Mouse (Mus musculus) Patski (cell line): Measurements from ENCODE around the gene Gm1113. TPM values are rescaled to one million over a fixed set of nuclear protein-coding genes. Genes with fewer than 3 reads are reported as not detected.

Experiments
- ATAC-seq: fragments of 100-300 bp; one replicate; pipeline ENCODE4 v1.8.0; 2021
- CTCF ChIA-PET: fragments of 350-600 bp; sonication (Branson Sonifier 250); formaldehyde crosslinking; loops from one replicate; lab custom pipeline; 2022; ENCODE audit warnings: inconsistent platforms; lab: Charles Lee
- POLR2A ChIA-PET: fragments of 350-600 bp; sonication (Branson Sonifier 250); formaldehyde crosslinking; loops from one replicate; lab custom pipeline; 2022; ENCODE audit warnings: antibody characterized with exemption, inconsistent platforms; lab: Charles Lee
- DNase-seq: peaks from one replicate; pipeline ENCODE4 v3.0.0-alpha.2; 2011; ENCODE audit warnings: low read depth, low spot score
- H3K27me3 ChIP-seq: fragments of 371-371 bp; one replicate; pipeline ENCODE4 v1.5.1; 2021
- CTCF ChIP-seq: fragments of 100-300 bp; IDR thresholded peaks from one replicate; pipeline ENCODE4 v1.5.1; 2021
- in situ Hi-C: fragments of 300-500 bp; cut with MboI; formaldehyde crosslinking; loops from 3 replicates; pipeline ENCODE4 v1.11.1; 2018; ENCODE audit warnings: low pct_unique_long_range_greater_than_20kb, mixed read lengths
- polyA plus RNA-seq: library from polyadenylated mRNA; unstranded; gene quantifications from one replicate; pipeline ENCODE4 v1.2.3, GENCODE M21; 2021

Gene Gm1113
- polyA plus RNA-seq, 1 experiment from 2014 or later, result not detected

DNA sequence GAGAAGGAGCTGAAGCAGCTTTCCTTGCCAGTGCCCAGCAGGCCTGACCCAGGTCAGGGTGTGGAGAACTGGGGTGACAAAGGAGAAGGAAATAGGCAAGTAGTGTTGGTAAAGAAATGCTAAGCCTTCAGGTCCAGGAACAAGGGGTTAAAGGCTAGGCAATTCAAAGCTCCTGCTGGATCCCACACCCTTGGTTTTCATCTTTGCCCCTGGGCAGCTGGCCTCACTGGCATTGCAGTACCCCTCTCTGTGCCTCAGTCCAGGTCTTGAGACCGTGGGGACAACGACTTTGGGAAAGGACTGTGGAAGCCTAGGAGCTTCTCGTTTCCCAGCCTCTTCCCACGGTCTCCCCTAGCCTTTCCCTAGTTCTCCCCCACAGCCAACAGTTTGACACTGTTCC, 4.2 kb downstream of the Gm1113 start:
- no peak for DNase-seq
- in situ Hi-C loops, result no loop called here
- no peak for ATAC-seq
- CTCF ChIA-PET, result interaction anchor here (1.6 kb wide), 1 partner anchor 11 kb away, joined by 3 read pairs; no protein-coding TSS in a partner anchor
- POLR2A ChIA-PET, result no interaction called here
- H3K27me3 ChIP-seq, result no peaks in the 10 kb centered on the region
- TF ChIP-seq CTCF, result no peak

DNA sequence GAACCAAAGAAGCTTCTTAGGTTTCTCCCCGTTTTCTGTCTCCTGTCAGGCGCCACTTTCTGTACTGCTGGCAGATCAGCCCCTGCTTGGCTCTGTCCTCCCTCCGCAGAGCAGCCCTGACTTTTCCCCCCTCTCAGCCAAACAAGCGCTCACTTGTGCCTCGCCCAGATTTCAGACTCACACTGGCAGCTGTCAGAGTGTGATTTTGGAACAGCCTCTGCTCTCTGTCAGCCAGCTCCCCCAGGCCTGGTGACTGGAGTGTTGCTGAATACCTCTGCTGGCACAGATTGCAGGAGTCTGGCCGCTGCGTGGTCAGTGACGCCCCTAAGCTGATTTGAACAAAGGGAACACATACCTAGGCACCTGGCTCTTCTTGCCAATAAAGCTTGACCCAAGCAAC, 9.8 kb downstream of the Gm1113 start:
- ChIA-PET CTCF (interaction anchor here (1.2 kb wide), 1 partner anchor 44 kb away, joined by 3 read pairs; no protein-coding TSS in a partner anchor), POLR2A (no interaction called here)
- ATAC-seq, result no peak
- DNase-seq, result no peak
- no peaks in the 10 kb centered on the region for H3K27me3 ChIP-seq
- no peak for TF ChIP-seq CTCF
- in situ Hi-C loops, result no loop called here

DNA sequence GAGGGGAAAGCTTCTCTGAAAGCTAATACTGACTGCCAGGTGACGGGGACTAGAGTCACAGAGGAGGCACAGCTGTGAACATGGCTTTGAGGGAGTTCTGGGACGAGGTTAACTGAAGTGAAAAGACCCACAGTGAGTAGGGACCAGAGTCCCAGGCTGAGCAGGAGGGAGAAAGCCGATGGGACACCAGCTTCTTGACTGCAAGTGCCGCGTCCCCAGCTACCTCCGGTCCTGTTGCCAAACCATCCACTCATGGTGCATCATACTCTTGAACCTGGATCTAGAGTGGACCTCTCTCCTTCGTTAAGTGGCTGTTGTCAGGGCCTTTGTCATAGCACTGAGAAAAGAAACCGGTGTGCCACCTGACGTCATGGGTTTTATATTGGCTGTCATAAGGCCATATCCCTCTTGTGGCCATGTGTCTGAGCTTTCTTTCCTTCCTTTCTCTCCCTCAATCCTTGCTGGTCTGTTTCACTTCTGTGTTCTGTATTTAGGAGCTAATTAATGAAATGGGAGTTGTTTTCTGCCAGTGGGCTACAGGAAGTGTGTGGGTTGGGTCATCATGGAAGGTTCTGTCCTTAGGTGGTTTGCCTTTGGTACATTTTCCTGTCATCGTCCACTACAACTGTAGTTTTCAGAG, 15.6 kb downstream of the Gm1113 start:
- no peak for TF ChIP-seq CTCF
- in situ Hi-C loops, result no loop called here
- H3K27me3 ChIP-seq, result no peaks in the 10 kb centered on the region
- ChIA-PET CTCF (interaction anchor here (1.2 to 1.3 kb wide), 2 partner anchors 11 kb away, joined by 3 read pairs; no protein-coding TSS in a partner anchor), POLR2A (no interaction called here)
- ATAC-seq (no peak), DNase-seq (no peak)

DNA sequence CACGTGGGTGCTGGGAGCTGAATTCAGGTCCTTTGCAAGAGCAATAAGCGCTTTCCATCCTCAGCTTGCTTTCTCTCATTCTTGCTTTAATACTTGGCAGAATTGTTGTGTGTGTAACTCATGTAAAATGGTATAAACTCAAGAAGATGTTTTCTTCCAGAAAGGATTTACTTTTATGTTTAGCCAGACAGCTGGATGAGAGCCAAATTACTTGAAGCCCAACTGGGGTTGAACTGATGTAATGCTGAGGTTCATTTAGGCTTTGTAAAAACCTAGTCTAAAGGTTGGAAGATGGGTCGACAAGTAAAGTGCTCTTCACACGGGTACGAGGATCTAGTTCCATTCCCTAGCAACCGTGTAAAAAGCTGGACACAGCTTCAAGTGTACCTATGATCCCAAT, 18.1 kb downstream of the Gm1113 start:
- DNase-seq, result no peak
- no peak for ATAC-seq
- POLR2A ChIA-PET, result interaction anchor here (0.6 kb wide), 1 partner anchor 54 kb away, joined by 3 read pairs; no protein-coding TSS in a partner anchor
- no peaks in the 10 kb centered on the region for H3K27me3 ChIP-seq
- no peak for TF ChIP-seq CTCF
- in situ Hi-C loops, result no loop called here
- CTCF ChIA-PET, result interaction anchor here (0.6 kb wide), 1 partner anchor 15 kb away, joined by 3 read pairs; no protein-coding TSS in a partner anchor

DNA sequence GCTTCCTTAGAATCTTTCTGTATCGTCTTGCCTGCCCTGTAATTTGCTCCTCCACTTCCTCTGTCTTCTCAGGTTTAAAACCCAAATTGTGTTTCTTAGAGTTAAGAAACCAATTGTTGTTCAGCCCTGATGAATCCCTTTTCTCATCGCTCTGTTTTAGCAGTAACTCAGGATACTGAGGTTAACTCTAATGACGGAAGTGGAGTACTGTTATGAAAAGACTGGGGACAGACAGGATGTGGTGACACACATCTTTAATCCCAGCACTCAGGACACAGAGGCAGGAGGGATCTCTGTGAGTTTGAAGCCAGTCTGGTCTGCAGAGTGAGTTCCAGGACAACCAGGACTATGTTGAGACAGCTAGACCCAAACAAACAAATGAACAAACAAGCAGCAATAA, 22.6 kb downstream of the Gm1113 start:
- ChIA-PET CTCF (interaction anchor here (1.6 kb wide), 1 partner anchor 21 kb away, joined by 3 read pairs; no protein-coding TSS in a partner anchor), POLR2A (no interaction called here)
- TF ChIP-seq CTCF, result no peak
- in situ Hi-C loops, result no loop called here
- ATAC-seq (no peak), DNase-seq (no peak)
- no peaks in the 10 kb centered on the region for H3K27me3 ChIP-seq

DNA sequence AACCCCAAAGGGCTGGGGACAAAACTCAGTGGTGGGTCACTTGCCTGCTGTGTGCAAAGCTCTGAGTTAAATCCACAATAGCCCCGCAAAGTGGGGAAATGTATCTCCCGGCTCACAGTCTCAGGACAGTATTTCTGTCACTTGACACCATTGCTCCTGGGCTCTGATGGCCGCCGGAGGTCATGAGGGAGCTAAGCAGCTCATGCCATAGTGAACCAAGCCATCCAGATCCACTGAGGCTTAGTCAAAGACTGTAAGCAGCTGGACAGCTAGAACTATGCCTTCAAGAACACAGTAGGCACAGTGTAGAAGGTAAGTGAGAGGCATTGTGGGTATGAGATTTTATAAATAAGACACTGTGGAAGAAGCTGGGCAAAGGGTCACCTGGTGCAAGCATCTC, 23.1 kb downstream of the Gm1113 start:
- no peak for TF ChIP-seq CTCF
- no peak for ATAC-seq
- DNase-seq, result no peak
- in situ Hi-C loops, result no loop called here
- no peaks in the 10 kb centered on the region for H3K27me3 ChIP-seq
- ChIA-PET CTCF (interaction anchor here (0.7 to 1.6 kb wide), 2 partner anchors 21 to 212 kb away, joined by 3 read pairs; no protein-coding TSS in a partner anchor), POLR2A (no interaction called here)

DNA sequence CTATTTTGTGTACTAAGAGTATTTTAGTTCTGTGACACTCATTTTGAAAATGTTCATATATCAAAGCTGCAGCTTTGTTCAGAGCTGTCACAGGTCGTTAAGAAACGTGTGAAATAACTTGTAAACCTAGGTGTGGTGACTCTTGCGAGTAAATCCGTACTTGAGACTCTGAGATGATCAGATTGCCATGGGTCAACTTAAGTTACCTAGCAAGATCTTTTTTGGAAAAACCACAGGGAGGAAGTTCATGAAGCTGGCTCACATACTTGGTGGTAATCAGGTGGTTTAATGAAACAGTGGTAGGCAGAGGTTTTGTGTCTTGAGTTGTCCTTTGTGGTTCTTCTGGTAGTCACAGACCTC, 24.4 kb downstream of the Gm1113 start:
- POLR2A ChIA-PET, result no interaction called here
- in situ Hi-C loops, result no loop called here

DNA sequence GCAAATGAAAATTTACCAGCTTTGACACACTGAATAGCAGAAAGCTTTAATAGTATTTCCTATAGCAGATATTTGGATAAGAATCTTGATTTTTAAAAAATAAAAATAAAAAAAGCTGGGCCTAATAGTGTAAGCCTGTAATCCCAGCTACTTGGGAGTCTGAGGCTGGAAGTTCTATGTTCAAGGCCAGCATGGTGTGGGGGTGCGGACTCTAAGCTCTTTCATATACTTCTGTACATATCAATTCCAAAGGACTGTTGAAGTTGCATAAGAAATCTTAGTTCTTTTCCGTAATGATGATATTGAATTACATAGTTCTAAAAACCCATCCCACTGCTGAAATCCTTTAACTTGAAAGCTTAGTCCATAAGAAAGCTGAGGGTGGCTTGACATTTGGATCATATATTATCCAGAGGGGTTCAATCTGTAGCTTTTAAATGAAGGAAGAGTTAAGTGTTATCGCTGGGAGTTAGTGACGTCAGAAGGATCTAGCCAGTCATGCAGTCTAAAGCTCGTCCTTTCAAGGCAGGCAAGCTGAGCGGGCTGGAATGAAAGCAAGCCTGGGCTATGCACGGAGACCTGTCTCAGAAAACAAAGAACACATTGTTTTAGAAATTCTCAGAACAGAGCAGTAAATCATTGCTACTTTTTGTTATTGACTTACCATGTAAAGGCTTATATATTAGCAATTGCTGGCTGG, 24.9 kb downstream of the Gm1113 start:
- no peaks in the 10 kb centered on the region for H3K27me3 ChIP-seq
- no peak for TF ChIP-seq CTCF
- CTCF ChIA-PET, result interaction anchor here (1.3 kb wide), 1 partner anchor 12 kb away, joined by 4 read pairs; no protein-coding TSS in a partner anchor
- POLR2A ChIA-PET, result no interaction called here
- in situ Hi-C loops, result no loop called here
- DNase-seq, result no peak
- ATAC-seq, result no peak

More for the DNA sequence above, 24.4 kb downstream of the Gm1113 start:
- H3K27me3 ChIP-seq, result no peaks in the 10 kb centered on the region
- DNase-seq (no peak), ATAC-seq (no peak)
- no peak for TF ChIP-seq CTCF
- CTCF ChIA-PET, result interaction anchor here (1.3 kb wide), 1 partner anchor 12 kb away, joined by 4 read pairs; no protein-coding TSS in a partner anchor

DNA sequence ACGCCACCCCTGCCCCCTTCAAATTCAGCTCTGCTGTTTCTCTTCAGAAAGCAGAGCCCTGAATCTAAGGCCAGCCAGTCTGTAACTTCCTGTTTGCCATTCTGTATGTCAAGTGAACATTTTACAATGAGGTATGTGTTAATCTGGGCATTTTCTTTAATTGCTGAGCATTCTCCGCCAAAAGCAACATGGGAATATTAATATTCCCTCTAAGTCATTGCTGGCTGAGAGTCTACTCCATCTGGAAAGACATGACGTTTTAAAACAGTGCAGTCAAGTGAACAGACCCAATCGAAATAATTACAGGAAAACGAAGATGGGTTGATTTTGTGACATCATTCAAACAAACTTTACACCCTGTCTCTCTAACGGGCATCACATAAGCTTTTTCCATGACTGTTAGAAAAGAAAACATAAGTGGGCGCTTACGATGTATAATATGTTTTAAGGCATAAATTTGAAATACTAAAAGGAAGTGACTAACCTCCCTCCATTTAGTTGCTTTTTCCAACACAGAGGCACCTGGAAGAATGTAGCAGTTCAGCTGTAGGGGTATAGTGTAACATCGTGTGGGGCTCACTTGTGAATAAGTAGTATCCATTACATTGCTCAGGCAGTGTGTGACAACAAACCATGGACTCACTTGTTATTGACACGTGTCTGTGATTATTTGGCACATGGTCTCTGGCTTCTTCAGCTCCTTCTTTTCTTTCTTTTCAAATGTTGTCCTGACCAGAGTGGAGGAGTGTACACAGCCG, 26.8 kb downstream of the Gm1113 start:
- TF ChIP-seq CTCF, result no peak
- H3K27me3 ChIP-seq, result no peaks in the 10 kb centered on the region
- ATAC-seq, result no peak
- ChIA-PET CTCF (interaction anchor here (1.3 kb wide), 1 partner anchor 11 kb away, joined by 3 read pairs; no protein-coding TSS in a partner anchor), POLR2A (no interaction called here)
- no peak for DNase-seq
- in situ Hi-C loops, result no loop called here

DNA sequence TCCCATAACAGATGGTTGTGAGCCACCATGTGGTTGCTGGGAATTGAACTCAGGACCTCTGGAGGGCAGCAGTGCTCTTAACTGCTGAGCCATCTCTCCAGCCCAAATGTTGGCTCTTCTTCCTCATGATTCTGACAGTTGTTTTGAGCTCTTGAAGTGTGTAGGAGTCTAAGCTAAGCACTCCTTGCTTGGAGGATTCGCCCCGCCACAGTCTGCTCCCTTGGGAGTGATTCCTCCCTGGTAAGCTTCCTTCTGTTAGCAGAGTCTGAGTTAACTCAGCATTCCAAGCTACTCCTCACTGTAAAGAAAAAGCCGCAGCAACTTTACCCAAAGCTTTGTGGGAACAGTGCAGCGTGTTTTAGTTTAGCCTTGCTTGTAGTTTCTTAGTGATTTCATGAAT, 29.6 kb downstream of the Gm1113 start:
- TF ChIP-seq CTCF, result no peak
- ATAC-seq, result no peak
- in situ Hi-C loops, result no loop called here
- DNase-seq, result no peak
- CTCF ChIA-PET, result interaction anchor here (1.3 to 2.6 kb wide), 3 partner anchors 9 to 14 kb away, joined by 3 to 7 read pairs (median 6); no protein-coding TSS in a partner anchor
- H3K27me3 ChIP-seq, result no peaks in the 10 kb centered on the region
- POLR2A ChIA-PET, result no interaction called here
